Mouse (Mus musculus) lung, adult 2 months (tissue): ENCODE results near the gene Rell1.

Experiments used
- CTCF ChIP-seq: fragments of 200-500 bp; IDR thresholded peaks from 2 replicates; pipeline ENCODE4 v1.5.1; 2011; ENCODE audit warnings: mild to moderate bottlenecking, low read length, control low read depth; ENCODE audit not compliant: insufficient read depth
- POLR2A ChIP-seq: fragments of 200-500 bp; IDR thresholded peaks from 2 replicates; pipeline ENCODE4 v1.6.1; 2011; ENCODE audit warnings: low read depth, mild to moderate bottlenecking, control low read depth, low read length, borderline replicate concordance; ENCODE audit errors: extremely low read depth

GRCm38 (mm10) chr5:63957607-63958006, 11.1 kb downstream of the Rell1 start:
- no peak for TF ChIP-seq POLR2A
- no peak for TF ChIP-seq CTCF
